Mouse (Mus musculus): ENCODE data around the gene Gm13178.

The Gm13178 gene

DNA sequence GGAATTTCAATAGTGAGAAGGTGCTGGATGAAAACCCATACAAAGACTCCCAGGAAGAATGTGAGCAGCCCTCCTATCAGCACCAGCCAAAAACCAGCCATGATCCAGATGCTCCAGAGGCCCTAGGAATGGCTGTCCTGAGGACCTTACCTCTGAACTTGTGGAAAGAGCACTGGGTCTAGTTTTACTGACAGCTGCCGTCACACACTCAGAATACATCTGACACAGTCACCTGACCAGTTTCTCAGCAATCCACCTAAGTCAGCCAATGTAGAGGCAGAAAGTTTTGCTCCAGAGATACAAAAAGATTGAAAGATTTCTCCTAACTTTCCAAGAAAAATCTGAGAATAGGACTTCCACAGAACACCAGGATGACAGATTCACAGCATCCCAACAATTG is at the start of gene Gm13178:
Gm13178 (minus strand) TSS at position 101 of the 400 bp plus-strand sequence.
- no peak for DNase-seq (ENCODE audit: low spot score in 2 of 2)

DNA sequence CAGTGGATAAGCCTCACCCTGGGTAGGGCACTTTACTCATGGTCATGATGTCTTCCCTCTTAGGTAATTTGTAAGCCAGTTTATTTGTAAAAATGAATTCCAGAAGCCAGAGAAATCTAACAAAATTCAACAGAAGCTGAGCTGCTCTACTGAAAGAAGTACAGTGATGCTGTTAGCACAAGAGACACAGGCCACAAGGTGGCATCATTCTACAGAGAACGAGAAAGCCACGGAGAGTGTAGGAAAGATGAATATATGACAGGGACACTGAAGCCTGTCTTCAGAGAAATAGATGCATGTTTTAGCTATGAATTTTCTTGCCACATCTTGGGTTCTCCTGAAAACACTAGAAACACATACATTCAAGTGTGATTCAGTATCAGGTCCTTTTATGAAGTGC is 44.5 kb upstream of the Gm13178 start:
- peak in 1 of 2 experiments; percentile 38 for DNase-seq (ENCODE audit: low spot score in 2 of 2)

DNA sequence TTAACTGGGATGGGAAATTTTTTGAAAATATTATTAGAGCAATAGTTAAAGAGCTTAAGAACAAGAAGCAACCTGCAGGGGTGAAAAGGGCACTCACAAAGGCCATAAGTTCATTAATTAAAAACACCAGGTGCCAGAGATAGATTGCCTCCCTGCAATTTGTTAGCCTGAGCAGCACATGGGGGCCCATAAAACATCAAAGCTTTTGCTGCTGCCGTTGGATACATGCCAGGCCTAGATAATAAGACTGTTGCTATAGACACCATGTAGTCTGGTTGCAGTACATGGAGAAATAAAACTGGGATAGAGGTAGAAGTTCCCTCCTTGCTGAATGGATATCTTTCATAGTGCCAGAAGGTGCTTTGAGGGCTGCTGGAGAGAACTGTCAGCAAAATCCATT is 27.9 kb upstream of the Gm13178 start:
- DNase-seq (ENCODE audit: low spot score in 2 of 2), result no peak

DNA sequence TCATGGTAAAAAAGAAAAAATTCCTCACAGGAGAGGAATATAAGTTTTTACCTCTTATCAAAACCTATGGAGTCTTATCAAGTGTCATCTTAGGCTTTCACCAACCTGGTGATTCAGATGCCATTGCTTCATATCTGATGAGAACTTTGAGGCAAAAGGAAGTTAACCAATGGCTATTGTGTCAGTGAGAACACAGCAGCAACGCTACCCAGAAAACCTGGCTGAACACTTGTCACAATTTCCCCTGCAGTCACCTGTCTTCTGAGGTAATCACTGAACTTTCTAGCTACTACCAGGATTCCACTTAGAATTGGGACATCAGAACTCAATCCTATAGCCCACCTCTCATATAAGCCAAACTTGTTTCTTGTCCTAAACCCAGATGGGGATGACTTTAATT is 1.5 kb downstream of the Gm13178 start:
- DNase-seq (ENCODE audit: low spot score in 2 of 2), result no peak

DNA sequence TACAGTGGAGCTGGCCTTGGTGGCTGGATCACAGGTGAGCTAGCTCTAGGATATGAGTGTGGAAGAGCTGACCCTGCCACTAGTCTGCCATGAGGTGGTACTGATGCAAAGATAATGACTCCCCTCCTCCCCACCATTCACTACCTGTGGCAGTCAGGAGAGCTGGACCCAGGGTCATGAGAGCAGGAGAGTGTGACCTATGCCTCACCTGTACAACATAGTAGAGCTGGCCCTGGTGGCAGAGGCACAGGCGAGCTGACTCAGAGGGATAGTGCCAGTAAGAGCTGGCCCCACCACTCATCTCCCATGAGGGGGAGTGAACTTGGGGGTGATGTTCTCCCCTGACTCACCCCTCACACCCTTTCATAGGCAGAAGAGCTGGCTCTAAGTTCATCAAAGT is 2.9 kb downstream of the Gm13178 start:
- DNase-seq (ENCODE audit: low spot score in 2 of 2), result no peak

DNA sequence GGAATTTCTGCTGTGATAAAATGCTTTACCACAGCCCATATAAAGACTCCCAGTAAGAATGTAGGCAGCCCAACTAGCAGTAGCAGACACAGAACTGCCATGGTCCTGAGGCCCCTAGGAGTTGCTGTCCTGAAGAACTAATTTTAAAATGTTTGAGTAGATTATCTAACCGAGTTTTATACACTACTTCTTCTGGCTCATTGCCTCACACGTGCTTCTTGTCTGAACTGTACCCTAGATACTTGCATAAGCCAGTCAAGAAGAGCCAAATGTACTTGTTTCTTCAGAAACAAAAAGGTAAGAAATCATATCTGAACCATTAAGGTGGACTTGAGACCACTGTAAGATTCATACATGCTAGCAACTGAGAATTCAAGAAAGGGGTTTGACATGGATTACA is 34.9 kb downstream of the Gm13178 start, which contains the start of gene Gm436:
Gm436 (minus strand) TSS at position 101 of the 400 bp plus-strand sequence.
- DNase-seq (ENCODE audit: low spot score in 2 of 2), result no peak

Measured in frontal cortex, postnatal 10 days (tissue).